Mouse (Mus musculus) ES-E14 (cell line): ENCODE data around the gene Ltbp3.

Source experiments
- CHD2 ChIP-seq: IDR thresholded peaks from 2 replicates; pipeline ENCODE4 v1.6.1; 2014; ENCODE audit warnings: mild to moderate bottlenecking, low read depth, low read length, inconsistent platforms
- HCFC1 ChIP-seq: IDR thresholded peaks from 2 replicates; pipeline ENCODE4 v1.6.1; 2012; ENCODE audit warnings: low read length, inconsistent platforms, borderline replicate concordance; ENCODE audit not compliant: insufficient read depth

DNA sequence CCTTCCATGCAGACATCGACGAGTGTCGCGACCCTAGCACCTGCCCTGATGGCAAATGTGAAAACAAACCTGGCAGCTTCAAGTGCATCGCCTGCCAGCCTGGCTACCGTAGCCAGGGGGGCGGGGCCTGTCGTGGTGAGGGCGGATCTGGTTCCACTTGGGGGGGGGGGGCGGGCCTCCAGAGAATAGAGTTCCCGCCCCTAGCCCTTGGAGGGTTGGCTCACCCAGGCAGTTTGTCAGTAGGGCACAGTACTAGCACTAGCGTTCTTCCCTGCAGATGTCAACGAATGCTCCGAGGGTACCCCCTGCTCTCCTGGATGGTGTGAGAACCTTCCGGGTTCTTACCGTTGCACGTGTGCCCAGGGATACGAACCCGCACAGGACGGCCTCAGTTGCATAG, 11.0 kb downstream of the Ltbp3 start:
- TF ChIP-seq HCFC1, result no peak
- TF ChIP-seq CHD2, result no peak
